8 mouse cellular contexts compared by ENCODE assay signal in genomic region chr12:24948344-24948743, GRCm38 (mm10). TPM values are rescaled to one million over a fixed set of nuclear protein-coding genes. Genes with fewer than 3 reads are reported as not detected.
DNase-seq lines count a peak whose midpoint lies in the region; ATAC-seq and TF ChIP-seq lines count a peak whose summit lies in the region.
"Had no signal": no experiment of that assay in that cellular context is flagged by ENCODE, and none has a peak within 500 bp of the region (broad histone marks: within the 10 kb centered on the region; RNA-seq: fewer than 3 reads in every experiment).

No protein-coding gene starts in this region.

- H3K4me3 ChIP-seq in midbrain, embryonic 13.5 days (replicated peaks): no peak overlapping the region
- no peak overlapping the region for H3K4me3 ChIP-seq in midbrain, embryonic 10.5 days
- no peak overlapping the region for H3K4me3 ChIP-seq in intestine, postnatal 0 days (ENCODE audit: low read depth, low read length)
- H3K4me3 ChIP-seq in lung, embryonic 14.5 days (ENCODE audit: low read depth, low read length): no peak overlapping the region
- H3K4me3 ChIP-seq: neural tube, embryonic 13.5 days had no signal

- no peak overlapping the region for H3K9ac ChIP-seq in midbrain, embryonic 13.5 days (replicated peaks)
- no peak overlapping the region for H3K9ac ChIP-seq in intestine, postnatal 0 days (ENCODE audit: low read depth, low read length)
- no peak overlapping the region for H3K9ac ChIP-seq in lung, embryonic 14.5 days
- H3K9ac ChIP-seq: neural tube, embryonic 13.5 days had no signal

- H3K27me3 ChIP-seq in midbrain, embryonic 13.5 days: no peaks in the 10 kb centered on the region
- H3K27me3 ChIP-seq in midbrain, embryonic 10.5 days (ENCODE audit: low read depth, poor library complexity, severe bottlenecking): no peaks in the 10 kb centered on the region
- H3K27me3 ChIP-seq in intestine, postnatal 0 days (replicated peaks; ENCODE audit: control insufficient read depth, insufficient read depth, low read length): no peaks in the 10 kb centered on the region
- no peaks in the 10 kb centered on the region for H3K27me3 ChIP-seq in lung, embryonic 14.5 days (ENCODE audit: insufficient read depth, low read length)
- H3K27me3 ChIP-seq: neural tube, embryonic 13.5 days had no signal

- peak; percentile 84 for TF ChIP-seq CTCF in intestine, postnatal 0 days (IDR thresholded peaks at IDR 0.05; ENCODE audit: low read depth)
- peak; percentile 75 for TF ChIP-seq CTCF in lung, embryonic 14.5 days (IDR thresholded peaks at IDR 0.05; ENCODE audit: low read depth)

- no peaks in the 10 kb centered on the region for H3K9me3 ChIP-seq in midbrain, embryonic 13.5 days
- no peaks in the 10 kb centered on the region for H3K9me3 ChIP-seq in midbrain, embryonic 10.5 days (replicated peaks)
- H3K9me3 ChIP-seq in intestine, postnatal 0 days (ENCODE audit: control insufficient read depth): no peaks in the 10 kb centered on the region
- no peaks in the 10 kb centered on the region for H3K9me3 ChIP-seq in lung, embryonic 14.5 days (ENCODE audit: low read depth, low read length)
- H3K9me3 ChIP-seq: neural tube, embryonic 13.5 days had no signal

- peaks cover 58% of the 10 kb centered on the region for H3K36me3 ChIP-seq in midbrain, embryonic 13.5 days
- H3K36me3 ChIP-seq in midbrain, embryonic 10.5 days: peaks cover 69% of the 10 kb centered on the region
- no peaks in the 10 kb centered on the region for H3K36me3 ChIP-seq in intestine, postnatal 0 days (ENCODE audit: control insufficient read depth, insufficient read depth)
- peaks cover 47% of the 10 kb centered on the region for H3K36me3 ChIP-seq in lung, embryonic 14.5 days (ENCODE audit: insufficient read depth)

- ATAC-seq in midbrain, embryonic 13.5 days: peak; percentile 41; the same call in 1 of the 2 replicates
- peak; percentile 63 for ATAC-seq in intestine, postnatal 0 days
- ATAC-seq in lung, embryonic 14.5 days (ENCODE audit: insufficient read depth): no peak

- no peak overlapping the region for H3K4me2 ChIP-seq in midbrain, embryonic 13.5 days (replicated peaks)
- no peak overlapping the region for H3K4me2 ChIP-seq in intestine, postnatal 0 days (replicated peaks; ENCODE audit: low read depth)
- no peak overlapping the region for H3K4me2 ChIP-seq in lung, embryonic 14.5 days
- H3K4me2 ChIP-seq: neural tube, embryonic 13.5 days had no signal

- DNase-seq in midbrain, embryonic 10.5 days (ENCODE audit: low spot score): no peak
- DNase-seq in adrenal gland, postnatal 14 days: peak; percentile 58
- peak; percentile 73 for DNase-seq in embryo, embryonic 11 days
- peak; percentile 80 for DNase-seq in lung, embryonic 14.5 days
- DNase-seq in urinary bladder, adult 2 months (ENCODE audit: low spot score): no peak

- WGBS in midbrain, embryonic 13.5 days: 62% methylated on average over 3 of the region's 3 CpGs
- 62% methylated on average over 3 of the region's 3 CpGs for WGBS in midbrain, embryonic 10.5 days
- WGBS in intestine, postnatal 0 days: 59% methylated on average over 3 of the region's 3 CpGs
- 56% methylated on average over 3 of the region's 3 CpGs for WGBS in lung, embryonic 14.5 days

- no peaks in the 10 kb centered on the region for H3K4me1 ChIP-seq in midbrain, embryonic 13.5 days (replicated peaks)
- no peaks in the 10 kb centered on the region for H3K4me1 ChIP-seq in midbrain, embryonic 10.5 days
- H3K4me1 ChIP-seq in intestine, postnatal 0 days (replicated peaks; ENCODE audit: control insufficient read depth, insufficient read depth, low read length): no peaks in the 10 kb centered on the region
- H3K4me1 ChIP-seq in lung, embryonic 14.5 days (ENCODE audit: insufficient read depth): no peaks in the 10 kb centered on the region
- H3K4me1 ChIP-seq: neural tube, embryonic 13.5 days had no signal

- H3K27ac ChIP-seq in midbrain, embryonic 13.5 days: no peak overlapping the region
- H3K27ac ChIP-seq in midbrain, embryonic 10.5 days (replicated peaks): no peak overlapping the region
- H3K27ac ChIP-seq in intestine, postnatal 0 days (ENCODE audit: low read depth, low read length): no peak overlapping the region
- H3K27ac ChIP-seq in lung, embryonic 14.5 days (ENCODE audit: low read depth): no peak overlapping the region
- H3K27ac ChIP-seq: neural tube, embryonic 13.5 days had no signal

RNA-seq across cellular contexts. Expression of gene Kidins220, which starts 26.4 kb away (rescaled TPM):
- 130 and 134 TPM in 2 replicates for polyA plus RNA-seq in midbrain, embryonic 13.5 days (2015; fragmentation: Nextera tagmentation; extraction: Ambion mirVana)
- 22.9 and 39.4 TPM in 2 replicates for polyA plus RNA-seq in midbrain, embryonic 10.5 days (2016; fragmentation: Nextera tagmentation; extraction: Ambion mirVana)
- total RNA-seq in adrenal gland, postnatal 14 days (2021): 83.9 and 87.5 TPM in 2 replicates
- polyA plus RNA-seq in intestine, postnatal 0 days (2015; fragmentation: Nextera tagmentation; extraction: Ambion mirVana): 17.2 and 18.6 TPM in 2 replicates
- 25.7 and 26.0 TPM in 2 replicates for polyA plus RNA-seq in lung, embryonic 14.5 days (2014; fragmentation: Nextera tagmentation; extraction: Ambion mirVana)
- polyA plus RNA-seq in urinary bladder, adult 2 months (2012; rRNA removed): 95.9 and 101 TPM in 2 replicates

Comparison
In these comparisons a context has a peak if more than half of its experiments do, and no peak if none do; other contexts are left out.
1. DNase-seq: peak in adrenal gland, postnatal 14 days (single experiment), embryo, embryonic 11 days (single experiment) and lung, embryonic 14.5 days (single experiment); none in midbrain, embryonic 10.5 days (single experiment) and urinary bladder, adult 2 months (single experiment).